Mouse (Mus musculus): ENCODE measurements at regions not wholly inside any gene's neighbourhood (a gene's known extent, or its start where the extent isn't known, plus 50 kb on each side); places are given as distances from the start of the nearest gene placed in this dataset.
"Not testable (repeated sequence)": the region's sequence is repeated elsewhere in the genome, so short reads cannot be mapped to it uniquely, and the experiment has no call there.

GRCm38 (mm10) chr7:62572316-62572715 is 108.0 kb upstream of the Peg12 start:
- 83% methylated on average over 10 of the region's 10 CpGs for WGBS
- not testable (repeated sequence) for H3K36me3 ChIP-seq (ENCODE audit: control insufficient read depth, insufficient read depth, low read length)

GRCm38 (mm10) chr7:62571759-62572158 is 107.4 kb upstream of the Peg12 start:
- DNase-seq (ENCODE audit: low spot score) (no peak), ATAC-seq (ENCODE audit: low FRiP score, low TSS enrichment) (no peak)
- H3K9me3 ChIP-seq (ENCODE audit: control insufficient read depth, low read length) = no peaks in the 10 kb centered on the region
- 94% methylated on average over 9 of the region's 9 CpGs for WGBS
- H3K4me3 ChIP-seq (ENCODE audit: low read depth, low read length) = no peak overlapping the region
- H3K4me1 ChIP-seq (replicated peaks; ENCODE audit: control insufficient read depth, insufficient read depth) = no peaks in the 10 kb centered on the region
- no peak overlapping the region for H3K4me2 ChIP-seq (replicated peaks; ENCODE audit: low read depth)
- no peak overlapping the region for H3K9ac ChIP-seq (ENCODE audit: low read length)
- no peaks in the 10 kb centered on the region for H3K36me3 ChIP-seq (ENCODE audit: control insufficient read depth, insufficient read depth, low read length)
- TF ChIP-seq CTCF (IDR thresholded peaks at IDR 0.05; ENCODE audit: low read depth) = no peak
- no peak for TF ChIP-seq EP300 (optimal IDR thresholded peaks at IDR 0.05)
- H3K27me3 ChIP-seq (ENCODE audit: control insufficient read depth, insufficient read depth, low read length) = no peaks in the 10 kb centered on the region
- H3K27ac ChIP-seq (replicated peaks) = no peak overlapping the region

More at GRCm38 (mm10) chr7:62572316-62572715, 108.0 kb upstream of the Peg12 start:
- H3K4me2 ChIP-seq (replicated peaks; ENCODE audit: low read depth); H3K9me3 ChIP-seq (ENCODE audit: control insufficient read depth, low read length); H3K4me1 ChIP-seq (replicated peaks; ENCODE audit: control insufficient read depth, insufficient read depth); H3K9ac ChIP-seq (ENCODE audit: low read length); ATAC-seq (ENCODE audit: low FRiP score, low TSS enrichment); H3K27ac ChIP-seq (replicated peaks); H3K4me3 ChIP-seq (ENCODE audit: low read depth, low read length); DNase-seq (ENCODE audit: low spot score); H3K27me3 ChIP-seq (ENCODE audit: control insufficient read depth, insufficient read depth, low read length): not testable (repeated sequence)

- H3K4me1 ChIP-seq (replicated peaks; ENCODE audit: control insufficient read depth, insufficient read depth) = no peaks in the 10 kb centered on the region
- no peak overlapping the region for H3K4me2 ChIP-seq (replicated peaks; ENCODE audit: low read depth)
- DNase-seq (ENCODE audit: low spot score) (no peak), ATAC-seq (ENCODE audit: low FRiP score, low TSS enrichment) (no peak)
- no peaks in the 10 kb centered on the region for H3K9me3 ChIP-seq (ENCODE audit: control insufficient read depth, low read length)
- H3K9ac ChIP-seq (ENCODE audit: low read length) = no peak overlapping the region
- no peak overlapping the region for H3K27ac ChIP-seq (replicated peaks)
- no peak overlapping the region for H3K4me3 ChIP-seq (ENCODE audit: low read depth, low read length)
- no peak for TF ChIP-seq EP300 (optimal IDR thresholded peaks at IDR 0.05)
- TF ChIP-seq CTCF (IDR thresholded peaks at IDR 0.05; ENCODE audit: low read depth) = peak; percentile 45
- H3K36me3 ChIP-seq (ENCODE audit: control insufficient read depth, insufficient read depth, low read length) = no peaks in the 10 kb centered on the region
- 32% methylated on average over 1 of the region's 1 CpGs for WGBS
- H3K27me3 ChIP-seq (ENCODE audit: control insufficient read depth, insufficient read depth, low read length) = no peaks in the 10 kb centered on the region
These were observed 77.9 kb upstream of the Peg12 start for GRCm38 (mm10) chr7:62542187-62542586.

Data from stomach, postnatal 0 days (tissue).